Mouse (Mus musculus): ENCODE data around the gene Pth.
A peak's percentile ranks its signal among the peaks of the same experiment; 100 is the strongest.

Pth gene

GRCm38 (mm10) chr7:113388470-113388869, at the start of gene Pth:
Pth (minus strand) TSS chr7:113388570.
- DNase-seq, result no peak

GRCm38 (mm10) chr7:113436312-113436711, 47.9 kb upstream of the Pth start:
- no peak for DNase-seq

DNA sequence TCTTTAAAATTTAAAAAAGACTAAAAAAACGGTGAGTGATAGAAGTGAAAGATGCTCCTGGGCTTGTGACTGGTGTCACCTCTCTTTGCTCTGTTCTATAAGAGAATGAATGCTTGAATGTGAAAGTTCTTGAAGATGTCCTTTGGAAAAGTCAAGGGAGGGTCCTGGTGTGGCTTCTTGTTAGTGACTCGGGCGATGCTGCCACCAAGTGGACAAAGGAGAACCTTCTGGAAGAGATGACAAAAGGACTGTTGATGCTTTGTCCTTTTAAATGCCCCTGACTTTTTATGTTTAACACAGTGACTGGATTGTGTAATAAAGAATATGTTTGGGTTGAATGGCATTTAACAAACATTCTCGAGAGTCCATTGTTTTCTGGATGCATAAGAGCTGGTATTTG, 45.9 kb upstream of the Pth start:
- peak; percentile 37 for DNase-seq

- DNase-seq, result no peak
These were observed 45.1 kb upstream of the Pth start for GRCm38 (mm10) chr7:113433451-113433850.

GRCm38 (mm10) chr7:113432891-113433290, 44.5 kb upstream of the Pth start:
- DNase-seq, result no peak

DNA sequence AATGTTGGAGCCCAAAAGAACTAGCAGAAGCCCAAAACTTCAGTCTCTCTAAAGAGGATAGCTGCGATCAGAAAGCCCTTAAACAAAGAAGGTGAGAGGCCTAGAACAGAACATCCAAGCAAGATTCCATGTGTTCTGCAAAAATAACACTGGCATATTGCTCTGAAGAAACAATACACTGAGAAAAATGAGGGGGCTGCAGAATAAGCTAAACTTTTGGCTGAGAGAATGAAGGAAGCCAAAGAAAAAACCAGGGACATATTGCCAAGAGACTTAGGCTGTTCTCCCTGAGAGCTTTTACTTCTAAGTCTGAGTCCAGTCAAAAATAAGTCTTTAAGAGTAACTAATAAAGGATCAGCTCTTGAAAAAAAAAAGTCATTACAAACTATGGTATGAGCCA, 32.4 kb upstream of the Pth start:
- DNase-seq, result peak; percentile 11

DNA sequence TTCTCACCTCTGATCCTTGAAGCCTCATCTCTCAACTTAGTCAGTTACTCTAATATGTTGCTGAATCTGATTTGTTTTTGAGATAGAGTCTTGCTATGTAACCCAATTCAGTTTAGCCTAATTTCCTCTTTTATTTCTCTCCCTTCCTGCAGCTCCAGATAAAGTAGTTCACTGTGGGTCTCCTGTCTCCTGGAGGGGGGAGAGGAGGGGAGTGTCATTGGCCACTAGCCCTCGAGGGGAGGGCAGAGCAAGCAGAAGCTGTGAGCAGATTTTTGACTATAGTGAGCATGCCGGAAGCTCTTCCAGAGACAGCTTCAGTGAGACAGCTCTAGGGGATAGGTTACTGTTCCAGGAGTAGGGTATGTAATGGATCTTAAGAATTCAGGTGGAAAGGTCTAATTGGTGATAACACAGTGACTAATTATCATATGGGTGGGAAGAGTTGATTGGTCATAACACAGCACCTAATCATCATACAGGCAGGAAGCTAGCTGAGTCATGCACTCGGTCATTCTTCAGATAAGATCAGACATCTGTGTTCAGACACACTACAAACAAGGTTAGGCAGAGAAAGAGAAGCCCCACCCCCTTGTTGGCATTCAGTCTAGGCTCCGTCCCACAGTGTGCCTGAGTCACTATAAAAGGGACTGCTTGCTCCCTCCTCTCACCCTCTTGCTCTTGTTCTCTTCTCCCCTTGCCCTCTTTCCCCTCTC, 30.9 kb upstream of the Pth start:
- no peak for DNase-seq

- DNase-seq, result no peak
These were observed 28.2 kb upstream of the Pth start for GRCm38 (mm10) chr7:113416536-113416935.

DNA sequence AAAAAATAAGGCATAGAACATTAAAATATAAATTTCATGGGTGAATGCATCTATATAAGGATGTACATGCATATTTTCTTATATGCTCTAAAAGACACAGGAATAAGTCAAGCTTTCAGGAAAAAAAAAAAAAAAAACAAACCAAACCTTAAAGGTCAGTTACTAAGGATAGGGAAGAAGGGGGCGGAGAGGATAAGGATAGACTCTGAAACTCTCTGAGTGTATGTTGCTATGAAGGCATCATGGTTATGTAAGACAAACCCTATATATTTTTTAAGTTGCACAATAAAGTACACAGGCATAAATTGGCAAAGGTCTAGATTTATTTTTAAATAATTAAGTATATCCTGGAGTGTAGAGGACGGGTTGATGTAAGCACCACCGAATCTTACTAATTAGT, 26.9 kb upstream of the Pth start:
- no peak for DNase-seq

- no peak for DNase-seq
These were observed 20.3 kb upstream of the Pth start for GRCm38 (mm10) chr7:113408712-113409111.

- peak; percentile 42 for DNase-seq
These were observed 9.7 kb upstream of the Pth start for GRCm38 (mm10) chr7:113398083-113398482.

GRCm38 (mm10) chr7:113396661-113397060, 8.3 kb upstream of the Pth start:
- no peak for DNase-seq

GRCm38 (mm10) chr7:113391619-113392018, 3.2 kb upstream of the Pth start:
- DNase-seq, result no peak

DNA sequence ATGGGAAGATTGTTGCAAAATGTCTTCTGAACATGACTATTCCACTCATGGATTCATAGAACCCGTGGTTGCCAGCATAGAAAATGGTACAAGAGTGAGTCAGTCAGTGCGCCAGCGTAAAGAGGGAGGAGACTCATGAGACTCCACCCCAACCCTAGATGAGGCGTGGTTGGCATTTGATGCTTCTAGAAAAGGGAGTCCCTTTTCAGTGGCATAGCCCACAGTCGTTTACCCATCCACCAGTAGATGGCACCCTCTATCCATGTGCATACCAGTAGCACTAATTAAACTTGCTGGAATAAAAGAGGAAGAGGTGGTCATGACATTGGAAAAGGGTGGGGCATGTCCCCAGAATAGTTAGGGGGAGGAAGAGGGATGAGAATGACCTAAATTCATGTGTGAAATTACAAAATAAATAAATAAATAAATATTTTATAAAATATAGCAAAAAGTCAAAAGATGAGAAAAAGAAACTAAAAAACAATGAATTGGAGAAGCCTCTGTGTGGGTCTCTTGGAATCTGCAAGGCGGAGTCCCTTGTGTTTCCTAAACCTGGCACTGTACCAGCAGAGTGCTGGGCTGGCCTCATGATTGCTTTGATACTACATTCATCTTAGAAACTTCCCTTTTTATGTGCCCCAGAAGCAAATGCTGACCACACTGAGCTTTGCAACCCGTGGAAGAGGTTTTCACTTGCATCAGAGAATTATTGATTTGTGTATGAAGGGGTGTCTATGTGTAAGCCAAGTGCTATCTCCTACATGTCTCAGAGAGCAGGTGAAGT, 10.3 kb downstream of the Pth start:
- DNase-seq, result peak; percentile 61

DNA sequence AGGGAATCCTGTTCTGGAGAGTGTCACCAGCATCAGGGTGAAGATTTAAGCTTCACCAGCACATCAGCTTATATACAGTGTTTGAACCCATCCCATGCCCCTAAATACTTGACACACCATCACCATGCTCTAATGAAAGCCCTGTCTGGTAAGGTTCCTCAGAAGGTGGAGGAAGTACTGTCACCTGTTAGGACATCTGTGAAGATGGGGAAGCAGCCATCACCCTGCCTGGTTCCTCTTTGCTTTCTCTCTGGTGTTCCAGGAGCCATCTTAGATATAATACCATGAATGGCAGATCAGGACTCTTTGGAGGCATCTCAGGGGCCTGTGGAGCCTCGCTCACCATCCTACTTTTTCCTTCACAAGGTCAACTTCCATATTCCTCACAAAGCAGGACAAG, 15.7 kb downstream of the Pth start:
- no peak for DNase-seq

DNA sequence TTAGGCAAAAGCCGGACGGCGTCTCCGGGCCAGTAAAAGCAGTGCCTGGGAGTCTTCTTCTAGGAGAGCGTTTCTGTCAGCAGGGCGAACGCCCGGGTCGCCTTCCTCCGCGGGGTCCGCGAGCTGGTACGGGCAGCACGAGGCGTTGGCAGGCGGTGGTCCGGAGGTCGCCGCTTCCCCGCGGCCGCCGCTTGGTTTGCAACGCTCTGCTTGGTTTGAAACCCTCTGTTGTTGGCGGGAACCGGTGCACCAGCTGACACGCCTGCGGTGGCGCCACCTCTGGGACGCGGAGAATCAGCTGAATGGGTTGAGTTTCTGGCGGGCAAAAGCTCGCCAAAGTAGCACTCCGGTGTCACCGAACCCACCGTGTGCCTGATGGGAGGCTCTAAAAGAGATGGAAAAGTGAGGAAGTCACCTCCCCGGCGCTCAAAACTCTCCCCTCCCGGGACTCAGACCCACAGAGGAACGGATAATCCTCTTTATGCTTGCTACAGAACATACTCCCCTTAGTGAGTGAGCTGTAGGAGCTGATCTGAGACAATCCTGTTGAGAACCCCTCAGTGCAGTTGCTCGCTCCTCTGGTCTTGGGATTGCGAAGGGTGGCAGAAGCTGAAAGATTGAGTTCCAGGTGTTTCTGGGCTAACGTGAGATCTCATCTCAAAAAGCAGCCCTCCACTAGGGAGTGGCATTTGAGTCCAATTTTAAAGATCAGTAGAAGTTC, 18.6 kb downstream of the Pth start:
- DNase-seq, result peak; percentile 83

GRCm38 (mm10) chr7:113368746-113369619, 19.4 kb downstream of the Pth start, which contains the start of gene Btbd10:
Btbd10 (minus strand) TSS chr7:113369392.
- DNase-seq, result peak; percentile 97

DNA sequence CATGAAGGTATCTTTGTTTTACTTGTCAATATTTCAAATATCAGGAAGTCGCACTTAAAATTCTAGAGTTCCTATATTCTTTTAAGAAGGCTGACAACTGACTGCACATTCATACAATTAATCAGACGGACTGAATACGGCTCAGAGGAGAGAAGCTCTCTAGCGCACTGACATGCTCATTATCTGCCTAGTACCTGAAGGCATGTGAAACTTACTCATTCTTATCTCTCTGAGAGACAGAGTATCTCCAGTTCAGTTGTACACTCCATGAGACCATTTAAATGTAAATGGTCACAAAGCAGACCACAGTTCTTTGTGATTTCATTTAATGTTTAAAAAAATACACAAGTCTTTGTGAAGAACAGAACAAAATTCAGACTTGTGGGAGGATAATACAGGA, 20.9 kb downstream of the Pth start:
- no peak for DNase-seq

GRCm38 (mm10) chr7:113349089-113349488, 39.3 kb downstream of the Pth start:
- no peak for DNase-seq

DNA sequence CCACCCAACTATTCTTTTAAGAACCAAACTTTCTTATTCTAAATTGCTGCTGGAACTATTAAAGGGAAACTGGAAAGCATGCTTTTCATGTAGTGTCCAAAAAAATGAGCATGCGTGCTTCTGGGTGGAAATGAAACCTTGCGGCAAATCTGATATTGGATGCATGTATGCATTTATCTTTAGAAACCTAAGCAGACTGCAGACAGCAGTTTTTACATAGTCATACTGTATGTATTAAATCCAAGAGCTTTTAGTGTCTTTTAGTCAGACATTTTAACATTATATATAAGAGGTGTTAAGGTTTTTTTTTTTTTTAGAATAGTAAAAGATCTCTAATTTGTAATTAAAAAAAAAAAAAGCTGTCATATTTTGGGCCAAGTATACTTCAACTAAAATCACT, 40.7 kb downstream of the Pth start:
- DNase-seq, result no peak

GRCm38 (mm10) chr7:113347271-113347670, 41.1 kb downstream of the Pth start:
- DNase-seq, result peak; percentile 90
